Mouse (Mus musculus): ENCODE measurements around the gene Cdh18. TPM values are rescaled to one million over a fixed set of nuclear protein-coding genes. Genes with fewer than 3 reads are reported as not detected.
"Not testable (repeated sequence)": the region's sequence is repeated elsewhere in the genome, so short reads cannot be mapped to it uniquely, and the experiment has no call there.

Gene Cdh18
- total and polyA plus RNA-seq, 2 experiments: 0.18 to 0.28 TPM

DNA sequence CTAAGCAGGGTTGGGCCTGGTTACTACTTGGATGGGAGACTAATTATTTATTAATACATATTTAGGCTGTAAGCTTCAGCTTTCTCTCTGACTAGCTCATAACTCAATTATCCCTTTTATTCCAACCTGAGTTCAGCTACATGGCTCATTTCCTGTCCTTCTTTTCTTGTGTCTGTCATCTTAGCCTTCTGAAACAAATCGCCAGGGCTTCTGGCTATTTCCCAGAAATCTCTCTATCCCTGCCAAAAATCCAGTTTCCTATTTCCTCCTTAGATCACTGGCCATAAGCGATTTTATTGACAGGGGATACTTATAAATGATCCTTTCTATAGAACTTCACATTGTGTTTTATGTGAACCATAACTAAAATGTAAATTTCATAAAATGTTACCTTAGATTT lies 167.6 kb downstream of the Cdh18 start:
- WGBS: 75% methylated on average over 2 of the region's 2 CpGs
- no peak for DNase-seq (ENCODE audit: extremely low read depth, low read depth, low spot score)
- no peaks in the 10 kb centered on the region for H3K4me1 ChIP-seq (ENCODE audit: control insufficient read depth, insufficient read depth, low read length)

DNA sequence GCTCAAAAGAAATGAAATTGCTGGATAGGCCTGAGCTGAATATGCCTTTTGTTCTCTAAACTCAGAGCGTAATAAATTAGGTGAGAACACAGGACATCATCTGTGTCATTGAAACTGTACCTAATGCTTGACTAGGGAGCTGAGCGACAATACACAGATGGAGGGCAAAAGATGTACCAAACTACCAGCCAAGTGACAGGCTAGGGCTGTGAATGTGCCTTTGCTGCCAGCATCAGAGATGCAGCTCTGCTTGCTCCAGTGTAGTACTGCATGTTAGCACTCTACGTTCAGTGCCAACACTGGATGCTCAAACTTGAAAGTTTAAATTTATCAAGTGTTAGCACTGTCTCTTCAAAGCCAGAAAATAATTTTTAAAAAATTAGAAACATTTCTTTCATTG lies 168.9 kb downstream of the Cdh18 start:
- H3K36me3 ChIP-seq (ENCODE audit: control insufficient read depth, insufficient read depth, low read length): no peaks in the 10 kb centered on the region
- H3K27me3 ChIP-seq (ENCODE audit: control insufficient read depth, insufficient read depth, low read length): no peaks in the 10 kb centered on the region
- H3K9ac ChIP-seq (ENCODE audit: low read depth, low read length): no peak overlapping the region
- no peak overlapping the region for H3K4me3 ChIP-seq (ENCODE audit: insufficient read depth, low read depth, low read length)
- 83% methylated on average over 3 of the region's 3 CpGs for WGBS
- TF ChIP-seq CTCF (IDR thresholded peaks at IDR 0.05; ENCODE audit: low read depth, low read length): no peak
- no peak for TF ChIP-seq POLR2A (IDR thresholded peaks at IDR 0.05; ENCODE audit: extremely low read depth, insufficient read depth, low read length)
- no peaks in the 10 kb centered on the region for H3K79me2 ChIP-seq (ENCODE audit: control insufficient read depth, insufficient read depth, low read length)
- H3K27ac ChIP-seq (replicated peaks; ENCODE audit: insufficient read depth, low read depth, low read length): no peak overlapping the region
- no peaks in the 10 kb centered on the region for H3K4me1 ChIP-seq (ENCODE audit: control insufficient read depth, insufficient read depth, low read length)
- no peak for DNase-seq (ENCODE audit: extremely low read depth, low read depth, low spot score)

More for the DNA sequence above, 167.6 kb downstream of the Cdh18 start:
- H3K9ac ChIP-seq (ENCODE audit: low read depth, low read length): no peak overlapping the region
- TF ChIP-seq POLR2A (IDR thresholded peaks at IDR 0.05; ENCODE audit: extremely low read depth, insufficient read depth, low read length) (no peak), CTCF (IDR thresholded peaks at IDR 0.05; ENCODE audit: low read depth, low read length) (no peak)
- no peak overlapping the region for H3K4me3 ChIP-seq (ENCODE audit: insufficient read depth, low read depth, low read length)
- H3K27ac ChIP-seq (replicated peaks; ENCODE audit: insufficient read depth, low read depth, low read length): no peak overlapping the region
- H3K36me3 ChIP-seq (ENCODE audit: control insufficient read depth, insufficient read depth, low read length): no peaks in the 10 kb centered on the region
- no peaks in the 10 kb centered on the region for H3K79me2 ChIP-seq (ENCODE audit: control insufficient read depth, insufficient read depth, low read length)
- no peaks in the 10 kb centered on the region for H3K27me3 ChIP-seq (ENCODE audit: control insufficient read depth, insufficient read depth, low read length)

DNA sequence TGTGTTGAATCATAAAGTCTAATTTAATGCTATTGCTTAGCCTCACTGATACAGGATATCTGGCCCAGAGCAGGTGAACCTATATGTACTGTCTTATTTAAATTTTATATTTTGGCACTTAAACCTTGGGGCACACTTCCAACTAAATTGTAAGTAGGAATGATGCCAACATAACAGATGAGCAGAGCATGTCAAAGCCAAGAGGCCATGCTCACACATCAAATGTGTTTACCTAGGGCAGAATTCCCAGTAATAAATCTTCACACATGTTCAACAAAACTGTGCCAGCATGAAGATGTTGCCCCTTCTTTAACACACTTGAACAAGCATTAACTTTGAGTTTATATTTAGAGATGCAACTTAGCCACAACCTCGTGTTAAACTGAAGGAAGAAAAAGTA lies 177.8 kb downstream of the Cdh18 start:
- no peak for DNase-seq (ENCODE audit: extremely low read depth, low read depth, low spot score)
- Histone ChIP-seq H3K36me3 (ENCODE audit: control insufficient read depth, insufficient read depth, low read length) (no peaks in the 10 kb centered on the region), H3K79me2 (ENCODE audit: control insufficient read depth, insufficient read depth, low read length) (no peaks in the 10 kb centered on the region), H3K9ac (ENCODE audit: low read depth, low read length) (no peak overlapping the region), H3K27ac (replicated peaks; ENCODE audit: insufficient read depth, low read depth, low read length) (no peak overlapping the region), H3K27me3 (ENCODE audit: control insufficient read depth, insufficient read depth, low read length) (no peaks in the 10 kb centered on the region), H3K4me3 (ENCODE audit: insufficient read depth, low read depth, low read length) (no peak overlapping the region), H3K4me1 (ENCODE audit: control insufficient read depth, insufficient read depth, low read length) (no peaks in the 10 kb centered on the region)
- TF ChIP-seq POLR2A (IDR thresholded peaks at IDR 0.05; ENCODE audit: extremely low read depth, insufficient read depth, low read length) (no peak), CTCF (IDR thresholded peaks at IDR 0.05; ENCODE audit: low read depth, low read length) (no peak)
- WGBS: 41% methylated on average over 1 of the region's 1 CpGs

DNA sequence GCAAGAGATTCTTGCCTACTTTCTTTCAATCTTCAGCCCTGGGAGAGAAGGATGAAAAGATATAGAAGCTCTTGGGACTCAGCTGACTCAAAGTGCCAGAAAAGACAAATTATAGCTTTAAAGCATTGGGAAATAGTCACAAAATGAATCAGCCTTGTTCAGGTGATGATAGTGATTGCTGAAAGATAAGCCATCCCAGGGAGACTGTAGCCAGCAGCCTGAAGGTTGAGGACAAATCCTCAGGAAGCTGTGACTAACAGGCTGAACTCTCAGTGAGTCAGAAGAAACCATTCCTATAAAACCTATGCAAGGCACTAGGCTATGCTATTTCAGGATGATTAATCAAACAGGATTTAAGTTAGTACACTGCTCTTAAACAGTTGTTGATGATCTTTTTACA lies 184.2 kb downstream of the Cdh18 start:
- Histone ChIP-seq H3K36me3 (ENCODE audit: control insufficient read depth, insufficient read depth, low read length) (no peaks in the 10 kb centered on the region), H3K9ac (ENCODE audit: low read depth, low read length) (no peak overlapping the region), H3K4me1 (ENCODE audit: control insufficient read depth, insufficient read depth, low read length) (no peaks in the 10 kb centered on the region), H3K27me3 (ENCODE audit: control insufficient read depth, insufficient read depth, low read length) (no peaks in the 10 kb centered on the region), H3K4me3 (ENCODE audit: insufficient read depth, low read depth, low read length) (no peak overlapping the region), H3K79me2 (ENCODE audit: control insufficient read depth, insufficient read depth, low read length) (no peaks in the 10 kb centered on the region), H3K27ac (replicated peaks; ENCODE audit: insufficient read depth, low read depth, low read length) (no peak overlapping the region)
- no peak for DNase-seq (ENCODE audit: extremely low read depth, low read depth, low spot score)
- no peak for TF ChIP-seq CTCF (IDR thresholded peaks at IDR 0.05; ENCODE audit: low read depth, low read length)
- TF ChIP-seq POLR2A (IDR thresholded peaks at IDR 0.05; ENCODE audit: extremely low read depth, insufficient read depth, low read length): no peak

DNA sequence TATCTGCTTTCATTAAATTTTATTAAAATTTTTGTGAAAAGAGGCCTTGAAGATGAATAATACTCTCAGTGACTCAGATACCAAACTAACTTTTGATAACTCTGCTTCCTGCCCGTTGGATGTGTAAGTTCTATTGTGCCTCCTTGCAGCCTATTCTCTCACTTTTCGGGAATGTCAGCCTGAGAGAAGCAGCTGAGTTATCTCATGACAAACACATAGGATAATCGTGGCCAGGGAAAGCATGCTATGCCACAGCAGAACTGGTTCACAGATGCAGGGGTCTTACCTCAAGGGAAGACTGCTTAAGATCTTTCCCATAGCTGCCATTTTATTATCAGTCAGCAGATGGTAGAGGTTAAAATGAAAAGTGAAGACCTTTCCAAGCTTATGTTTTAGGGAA lies 187.3 kb downstream of the Cdh18 start:
- DNase-seq (ENCODE audit: extremely low read depth, low read depth, low spot score): no peak
- H3K9ac ChIP-seq (ENCODE audit: low read depth, low read length): no peak overlapping the region
- WGBS: 60% methylated on average over 3 of the region's 3 CpGs
- H3K4me3 ChIP-seq (ENCODE audit: insufficient read depth, low read depth, low read length): no peak overlapping the region
- no peak overlapping the region for H3K27ac ChIP-seq (replicated peaks; ENCODE audit: insufficient read depth, low read depth, low read length)
- no peaks in the 10 kb centered on the region for H3K36me3 ChIP-seq (ENCODE audit: control insufficient read depth, insufficient read depth, low read length)
- H3K27me3 ChIP-seq (ENCODE audit: control insufficient read depth, insufficient read depth, low read length): no peaks in the 10 kb centered on the region
- no peaks in the 10 kb centered on the region for H3K79me2 ChIP-seq (ENCODE audit: control insufficient read depth, insufficient read depth, low read length)
- no peak for TF ChIP-seq CTCF (IDR thresholded peaks at IDR 0.05; ENCODE audit: low read depth, low read length)
- TF ChIP-seq POLR2A (IDR thresholded peaks at IDR 0.05; ENCODE audit: extremely low read depth, insufficient read depth, low read length): no peak
- no peaks in the 10 kb centered on the region for H3K4me1 ChIP-seq (ENCODE audit: control insufficient read depth, insufficient read depth, low read length)

DNA sequence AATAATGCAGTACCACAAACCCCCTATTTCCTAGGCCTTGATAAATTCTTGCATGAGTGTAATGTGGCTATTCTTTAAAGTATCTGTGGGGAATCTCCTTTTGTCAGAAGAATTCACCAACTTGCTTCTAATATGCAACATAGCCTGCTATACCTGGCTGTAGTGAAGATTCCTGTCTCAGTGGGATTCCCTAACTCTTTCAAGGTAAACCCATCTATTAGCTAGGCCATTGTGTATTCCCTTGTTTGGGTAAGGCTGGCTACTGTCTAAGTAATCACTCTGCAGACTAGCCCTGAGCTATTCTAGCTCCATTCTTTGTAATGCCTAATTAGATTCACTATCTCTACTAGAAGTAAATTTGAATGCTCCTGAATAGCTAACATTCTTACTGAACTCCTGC lies 212.4 kb downstream of the Cdh18 start:
- not testable (repeated sequence) for H3K4me3 ChIP-seq (ENCODE audit: insufficient read depth, low read depth, low read length); H3K27me3 ChIP-seq (ENCODE audit: control insufficient read depth, insufficient read depth, low read length); H3K36me3 ChIP-seq (ENCODE audit: control insufficient read depth, insufficient read depth, low read length); H3K9ac ChIP-seq (ENCODE audit: low read depth, low read length); H3K79me2 ChIP-seq (ENCODE audit: control insufficient read depth, insufficient read depth, low read length); DNase-seq (ENCODE audit: extremely low read depth, low read depth, low spot score); H3K4me1 ChIP-seq (ENCODE audit: control insufficient read depth, insufficient read depth, low read length); H3K27ac ChIP-seq (replicated peaks; ENCODE audit: insufficient read depth, low read depth, low read length)

DNA sequence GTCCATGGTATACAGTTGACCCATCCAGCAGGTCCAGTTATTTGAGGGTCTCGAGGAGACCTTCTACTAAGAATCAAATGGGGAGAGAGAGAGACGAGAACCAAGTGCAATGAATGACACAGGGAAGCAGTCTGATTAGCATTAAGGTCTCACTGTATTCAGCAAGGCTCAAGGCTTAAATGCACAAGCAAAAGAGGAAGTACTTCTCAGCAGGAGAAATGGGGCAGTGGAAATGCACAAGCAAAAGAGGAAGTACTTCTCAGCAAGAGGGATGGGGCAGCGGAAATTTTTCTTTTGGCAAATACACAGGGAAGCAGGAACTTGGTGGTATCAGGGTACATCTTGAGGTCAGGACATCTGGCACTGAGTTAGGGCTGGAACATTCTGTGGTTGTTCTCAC lies 217.8 kb downstream of the Cdh18 start:
- H3K9ac ChIP-seq (ENCODE audit: low read depth, low read length); H3K4me3 ChIP-seq (ENCODE audit: insufficient read depth, low read depth, low read length); H3K4me1 ChIP-seq (ENCODE audit: control insufficient read depth, insufficient read depth, low read length); H3K27ac ChIP-seq (replicated peaks; ENCODE audit: insufficient read depth, low read depth, low read length); DNase-seq (ENCODE audit: extremely low read depth, low read depth, low spot score); H3K79me2 ChIP-seq (ENCODE audit: control insufficient read depth, insufficient read depth, low read length); H3K36me3 ChIP-seq (ENCODE audit: control insufficient read depth, insufficient read depth, low read length); H3K27me3 ChIP-seq (ENCODE audit: control insufficient read depth, insufficient read depth, low read length): not testable (repeated sequence)
- WGBS: 79% methylated on average over 3 of the region's 3 CpGs

All from liver, adult 2 months (tissue).